Mouse (Mus musculus) neural tube, embryonic 10.5 days (tissue): ENCODE measurements around the gene Hoxb2.
A peak's percentile ranks its signal among the peaks of the same experiment; 100 is the strongest.

Experiments used
- DNase-seq: peaks from one replicate; pipeline ENCODE4 v3.0.0-alpha.2; 2017; ENCODE audit warnings: low spot score; ENCODE audit errors: extremely low spot score

Gene Hoxb2

GRCm38 (mm10) chr11:96350791-96351190 is 466 bp downstream of the Hoxb2 start:
- peak; percentile 56 for DNase-seq

- DNase-seq: peak; percentile 69
Measured at GRCm38 (mm10) chr11:96351312-96351711, 987 bp downstream of the Hoxb2 start.

DNA sequence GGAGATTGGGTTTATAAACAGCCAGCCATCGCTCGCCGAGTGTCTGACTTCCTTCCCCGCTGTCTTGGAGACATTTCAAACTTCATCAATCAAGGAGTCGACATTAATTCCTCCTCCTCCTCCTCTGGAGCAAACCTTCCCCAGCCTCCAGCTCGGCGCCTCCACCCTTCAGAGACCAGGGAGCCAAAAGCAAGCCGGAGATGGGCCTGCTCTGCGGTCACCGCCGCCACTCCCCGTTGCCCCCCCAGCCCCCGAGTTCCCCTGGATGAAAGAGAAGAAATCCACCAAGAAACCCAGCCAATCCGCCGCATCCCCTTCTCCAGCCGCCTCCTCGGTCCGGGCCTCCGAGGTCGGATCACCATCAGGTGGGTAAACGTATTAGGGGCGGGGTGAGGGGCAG is 1.5 kb downstream of the Hoxb2 start:
- DNase-seq: peak; percentile 83

DNA sequence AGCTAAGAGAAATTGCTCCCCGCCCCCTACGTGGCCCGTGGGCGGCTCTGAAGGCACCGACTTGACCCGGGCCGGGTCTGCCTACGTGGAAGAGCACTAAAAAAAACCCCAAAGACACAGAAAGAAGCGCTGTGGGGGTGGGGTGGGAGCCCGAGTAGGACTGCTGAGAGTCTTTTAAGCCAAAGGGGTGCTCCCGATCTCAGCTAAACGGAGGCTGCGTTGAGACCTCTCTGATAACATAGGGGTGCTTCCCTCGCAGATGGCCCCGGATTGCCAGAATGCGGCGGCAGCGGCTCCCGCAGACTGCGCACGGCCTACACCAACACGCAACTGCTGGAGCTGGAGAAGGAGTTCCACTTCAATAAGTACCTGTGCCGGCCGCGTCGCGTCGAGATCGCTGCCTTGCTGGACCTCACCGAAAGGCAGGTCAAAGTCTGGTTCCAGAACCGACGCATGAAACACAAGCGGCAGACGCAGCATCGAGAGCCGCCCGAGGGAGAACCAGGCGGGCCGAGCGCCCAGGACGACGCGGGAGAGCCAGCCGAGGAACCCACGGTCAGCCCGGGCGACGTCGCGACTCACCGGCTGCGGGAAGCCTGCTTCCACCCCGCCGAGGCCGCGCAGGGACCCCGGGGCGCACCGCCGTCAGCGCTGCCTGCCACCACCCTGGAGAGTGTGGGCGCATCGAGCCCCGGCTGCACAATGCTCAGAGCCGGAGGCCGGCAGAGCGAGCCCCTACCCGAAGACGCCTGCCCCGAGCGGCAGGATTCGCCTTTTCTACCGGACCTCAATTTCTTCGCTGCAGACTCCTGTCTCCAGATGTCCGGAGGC is 2.6 kb downstream of the Hoxb2 start:
- peak; percentile 81 for DNase-seq

- DNase-seq: no peak
Measured at GRCm38 (mm10) chr11:96353522-96353841, 3.2 kb downstream of the Hoxb2 start.

DNA sequence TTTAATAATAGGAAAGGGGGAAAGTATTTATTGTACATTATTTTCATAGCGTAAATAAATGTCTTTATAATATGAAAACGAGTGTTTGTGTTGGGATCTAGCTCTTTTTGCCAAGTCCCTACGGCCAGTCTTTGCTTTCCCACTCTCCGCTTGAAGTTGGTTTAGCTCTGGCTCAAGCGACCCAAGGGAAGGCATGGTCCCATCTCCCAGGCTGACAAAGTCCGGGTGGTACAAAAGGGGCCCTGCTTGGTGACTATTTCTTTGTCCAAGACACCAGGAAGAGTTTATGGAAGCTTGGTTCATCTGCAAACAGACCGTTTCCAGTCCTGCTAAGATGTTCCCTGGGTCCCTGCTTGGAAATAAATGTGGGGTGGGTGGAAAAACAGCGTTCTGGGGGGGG is 3.6 kb downstream of the Hoxb2 start:
- no peak for DNase-seq

- DNase-seq: peak; percentile 86
Measured at GRCm38 (mm10) chr11:96354376-96354775, 4.1 kb downstream of the Hoxb2 start.

GRCm38 (mm10) chr11:96354801-96355311 is 4.5 kb downstream of the Hoxb2 start:
- no peak for DNase-seq

DNA sequence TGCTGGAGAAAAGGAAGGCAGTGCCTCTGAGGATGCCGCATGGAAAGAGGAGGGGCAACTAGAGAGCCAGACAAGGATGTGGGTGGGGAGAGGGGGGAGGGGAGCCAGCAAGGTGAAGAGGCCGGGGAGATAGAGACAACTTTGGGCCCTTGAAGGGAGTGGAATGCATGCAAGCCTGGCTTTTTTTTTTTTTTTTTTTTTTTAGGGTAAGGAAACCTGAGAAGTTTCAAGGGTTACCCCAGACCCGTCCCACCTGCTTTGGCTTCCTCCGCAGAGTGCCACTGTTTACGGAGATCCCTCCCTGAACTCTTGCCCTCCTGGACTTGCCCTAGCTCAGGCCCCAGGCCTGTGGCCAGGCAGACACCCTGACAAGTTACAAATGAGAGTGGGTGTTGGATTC is 13.5 kb downstream of the Hoxb2 start:
- peak; percentile 51 for DNase-seq

DNA sequence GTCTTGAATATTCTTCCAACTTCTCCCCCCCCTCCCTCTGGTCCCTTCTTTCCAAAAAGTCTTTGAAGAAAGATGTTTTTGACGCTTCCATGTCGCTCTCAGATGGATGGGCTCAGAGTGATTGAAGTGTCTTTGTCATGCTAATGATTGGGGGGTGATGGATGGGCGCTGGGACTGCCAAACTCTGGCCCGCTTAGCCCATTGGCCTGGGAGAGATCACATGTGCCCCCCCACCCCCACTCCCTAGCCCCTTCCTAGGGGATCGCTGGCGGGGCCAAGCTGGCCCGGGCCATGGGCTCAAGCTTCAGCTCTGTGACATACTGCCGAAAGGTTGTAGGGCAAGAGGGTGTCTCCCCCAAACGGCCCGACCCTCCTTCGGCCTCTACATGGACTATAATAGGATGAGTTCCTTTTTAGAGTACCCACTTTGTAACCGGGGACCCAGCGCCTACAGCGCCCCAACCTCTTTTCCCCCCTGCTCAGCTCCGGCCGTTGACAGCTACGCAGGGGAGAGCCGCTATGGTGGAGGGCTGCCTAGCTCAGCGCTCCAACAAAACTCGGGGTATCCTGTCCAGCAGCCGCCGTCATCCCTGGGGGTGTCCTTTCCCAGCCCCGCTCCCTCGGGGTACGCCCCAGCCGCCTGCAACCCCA is 15.2 kb downstream of the Hoxb2 start, which contains the start of gene Hoxb1:
Gene Hoxb1 (plus strand): TSS at position 312 of the 651 bp plus-strand sequence.
- DNase-seq: peak; percentile 69

GRCm38 (mm10) chr11:96366092-96367041 is 16.0 kb downstream of the Hoxb2 start:
- peak; percentile 48 for DNase-seq

DNA sequence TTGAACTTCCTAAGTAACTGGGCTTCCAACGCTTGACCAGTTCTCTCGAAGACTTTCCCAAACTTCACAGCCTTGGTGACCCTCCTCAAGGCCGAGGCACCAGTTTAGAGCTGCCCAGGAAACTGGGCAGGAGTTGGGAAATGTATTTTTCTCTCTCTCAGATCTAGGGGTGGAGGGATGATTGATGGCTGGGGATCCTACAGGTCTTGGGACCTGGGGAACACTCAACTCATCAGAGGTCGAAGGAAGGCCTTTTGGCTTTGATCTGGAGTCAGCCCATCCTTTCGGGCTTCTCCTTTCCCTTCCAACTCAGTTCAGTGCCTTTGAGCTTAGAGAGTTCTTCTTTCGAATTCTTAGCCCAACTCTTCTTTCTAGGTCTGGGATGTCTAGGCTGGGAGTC is 16.8 kb downstream of the Hoxb2 start:
- no peak for DNase-seq

GRCm38 (mm10) chr11:96368686-96369085 is 18.4 kb downstream of the Hoxb2 start:
- DNase-seq: no peak

GRCm38 (mm10) chr11:96369140-96369539 is 18.8 kb downstream of the Hoxb2 start:
- DNase-seq: no peak

DNA sequence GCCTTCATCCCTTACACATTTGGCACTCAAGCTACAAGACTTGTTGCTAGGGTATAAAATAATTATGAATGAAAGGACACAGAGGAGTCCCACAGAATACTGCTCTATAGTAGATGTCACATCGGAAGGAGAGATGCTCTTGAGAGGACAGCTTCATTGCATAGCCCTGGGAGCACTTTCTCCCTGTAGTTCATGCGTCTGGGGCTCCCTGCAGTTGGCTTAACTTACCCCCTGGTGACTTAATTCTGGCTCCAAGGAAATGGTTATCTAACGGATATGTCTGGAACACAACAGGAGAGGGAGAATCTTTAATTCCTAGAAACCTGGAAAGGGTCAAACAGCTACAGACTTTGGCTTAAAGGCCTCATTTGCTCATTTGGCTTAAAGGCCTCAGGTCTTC is 21.4 kb downstream of the Hoxb2 start:
- DNase-seq: no peak

- DNase-seq: peak; percentile 57
Measured at GRCm38 (mm10) chr11:96372519-96372918, 22.2 kb downstream of the Hoxb2 start.

DNA sequence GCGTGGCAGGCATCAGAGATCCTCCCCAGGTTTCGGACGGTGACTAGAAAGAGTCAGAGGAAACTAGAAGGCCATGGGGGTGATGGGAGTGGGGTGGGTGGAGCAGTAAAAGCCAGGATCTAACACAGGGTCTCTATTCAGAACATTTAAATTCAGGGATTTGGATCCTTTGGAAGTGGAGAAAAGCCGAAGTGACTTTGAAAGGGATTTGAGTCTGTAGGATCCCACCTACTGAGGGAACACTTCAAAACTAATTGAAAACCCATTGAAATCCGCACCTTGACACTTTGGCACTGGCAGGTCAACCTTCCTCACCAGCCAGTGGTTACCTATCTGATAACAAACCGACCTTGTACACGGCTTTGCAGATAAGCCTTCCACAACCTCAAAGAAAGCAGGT is 24.5 kb downstream of the Hoxb2 start:
- DNase-seq: no peak

GRCm38 (mm10) chr11:96383381-96383780 is 33.1 kb downstream of the Hoxb2 start:
- DNase-seq: no peak

DNA sequence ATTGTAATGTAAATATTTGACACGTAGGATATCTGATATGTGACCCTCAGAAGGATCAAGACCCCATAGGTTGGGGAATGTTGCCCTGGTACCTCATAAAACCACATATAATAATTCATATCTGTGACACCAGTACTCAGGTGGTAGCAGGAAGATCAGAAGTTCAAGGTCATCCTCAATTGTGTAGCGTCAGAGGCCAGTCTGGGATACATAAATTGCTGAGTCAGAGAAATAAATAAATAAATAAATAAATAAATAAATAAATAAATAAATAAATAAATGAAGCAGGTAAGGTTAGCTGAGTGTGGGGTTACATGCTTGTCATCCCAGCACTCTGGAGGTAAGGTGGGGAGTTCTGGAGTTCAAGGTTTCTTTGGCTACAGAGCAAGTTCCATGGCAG is 37.3 kb downstream of the Hoxb2 start:
- no peak for DNase-seq

GRCm38 (mm10) chr11:96396772-96397626 is 46.7 kb downstream of the Hoxb2 start:
- DNase-seq: peak; percentile 60
